Mouse (Mus musculus) lung, postnatal 25 days (tissue): ENCODE data around the gene Jph2.

Experiments
- DNase-seq: peaks from one replicate; pipeline ENCODE4 v3.0.0; 2022; ENCODE audit warnings: low spot score

Jph2 gene

DNA sequence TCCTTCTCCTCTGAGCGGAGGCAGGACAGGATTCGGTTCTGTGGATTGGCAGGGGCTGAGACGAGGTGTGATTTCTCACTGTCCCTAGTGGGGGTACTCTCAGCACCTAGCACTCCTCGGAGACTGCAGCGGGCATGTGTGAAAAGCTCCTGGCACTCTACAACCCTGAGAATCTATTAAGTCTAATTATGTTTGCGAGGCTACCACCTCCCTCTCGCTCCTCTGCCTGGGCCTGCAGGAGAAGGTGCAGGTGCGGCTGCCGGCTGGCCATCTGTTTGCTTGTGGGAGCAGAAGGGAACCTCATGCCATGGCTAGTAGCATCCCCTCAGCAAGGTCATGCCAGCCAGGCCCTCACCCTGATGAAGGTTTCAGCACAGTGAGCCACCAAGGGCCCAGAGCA is 94.8 kb downstream of the Jph2 start:
- DNase-seq = no peak

DNA sequence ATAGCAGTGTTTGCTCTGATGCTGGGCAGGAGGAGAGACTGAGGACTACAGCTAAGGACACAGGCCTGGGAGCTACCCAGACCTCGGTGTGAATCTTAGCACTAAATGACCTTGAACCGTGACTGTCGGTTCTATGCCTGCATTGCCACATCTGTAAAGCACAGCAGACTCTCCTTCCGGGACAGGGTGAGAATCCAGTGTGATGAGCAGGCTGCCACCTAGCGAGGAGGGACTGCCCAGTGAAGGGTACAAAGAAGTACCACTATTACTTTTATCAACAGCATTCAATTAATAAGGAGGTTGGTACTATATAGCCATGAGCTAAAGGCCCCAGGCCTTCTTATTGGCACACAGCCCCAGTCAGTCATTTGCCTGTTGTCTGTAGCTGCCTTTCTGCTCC is 96.2 kb downstream of the Jph2 start:
- DNase-seq = no peak

DNA sequence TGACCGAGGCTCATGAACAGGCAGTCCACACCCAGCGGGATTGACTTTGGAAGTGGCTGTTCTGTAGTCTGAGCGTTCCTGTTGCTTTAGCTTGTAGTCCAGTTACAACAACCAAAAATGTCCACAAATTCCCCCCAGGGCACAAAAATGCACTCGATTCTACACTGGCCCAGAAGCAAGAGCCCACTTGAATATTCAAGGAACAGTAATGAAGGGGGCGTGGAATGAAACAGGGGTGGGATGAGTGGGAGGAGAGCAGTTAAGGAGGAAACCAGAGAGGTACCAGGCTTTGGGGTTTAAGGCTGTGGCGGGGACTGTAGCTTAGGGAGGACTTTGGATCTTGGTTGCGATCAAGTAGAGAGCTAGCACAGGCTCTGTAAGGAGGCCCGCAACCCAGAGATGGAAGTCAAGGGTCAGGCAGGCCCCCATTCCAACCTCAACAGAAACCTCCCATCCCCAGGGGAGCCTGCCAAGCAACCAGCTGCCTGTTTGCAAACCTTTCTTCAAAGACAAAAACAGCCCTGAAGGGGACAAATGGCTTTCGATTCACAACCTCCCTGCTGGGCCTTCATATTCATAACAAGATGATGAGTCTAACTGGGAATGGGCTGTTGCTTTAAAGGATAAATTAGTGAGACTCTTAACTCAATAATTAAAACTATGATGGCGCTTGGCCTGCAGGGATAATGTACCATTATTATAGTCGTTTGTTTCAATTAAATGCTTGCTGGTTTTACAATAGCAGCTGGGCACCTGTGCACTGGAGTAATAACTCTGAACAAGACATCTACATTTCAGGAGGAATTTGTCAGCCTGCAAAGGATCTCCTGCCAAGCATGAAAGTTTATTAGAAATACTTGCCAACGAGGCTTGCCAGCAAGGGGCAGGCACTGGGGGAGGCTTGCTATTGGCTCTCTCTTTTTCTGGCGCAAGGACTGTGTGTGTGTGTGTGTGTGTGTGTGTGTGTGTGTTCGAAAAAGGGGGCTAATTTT is 97.4 kb downstream of the Jph2 start:
- DNase-seq = peak; percentile 19

DNA sequence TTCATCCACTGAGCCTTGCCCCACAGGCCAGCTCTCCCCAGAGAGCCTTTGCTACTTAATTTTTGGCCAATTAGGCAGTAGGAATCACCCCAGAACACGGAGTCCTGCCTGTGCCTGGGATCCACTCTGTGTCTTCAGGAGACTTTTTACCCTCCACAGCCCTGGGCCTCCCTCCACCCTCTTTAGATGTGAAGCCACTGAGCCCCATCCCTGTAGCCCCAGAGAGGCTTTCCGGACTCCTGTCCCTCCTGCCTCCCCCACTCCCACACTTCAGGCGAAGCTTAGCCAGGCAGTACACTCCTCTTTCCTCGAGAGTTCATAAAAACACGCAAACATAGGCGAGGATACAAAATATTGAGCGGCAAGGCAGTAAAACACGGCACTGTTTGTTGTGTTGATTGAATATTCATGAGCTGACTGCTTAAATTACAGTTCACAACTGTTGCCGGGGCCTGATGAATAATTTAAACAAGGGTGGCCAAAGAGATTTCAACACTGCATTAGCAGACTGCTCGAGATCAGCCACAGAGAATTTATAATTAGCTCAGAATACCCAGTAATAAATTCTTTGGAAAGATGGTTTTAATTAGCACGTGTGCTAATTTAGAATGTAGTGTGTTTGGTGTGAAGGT is 100.7 kb downstream of the Jph2 start:
- DNase-seq = no peak

DNA sequence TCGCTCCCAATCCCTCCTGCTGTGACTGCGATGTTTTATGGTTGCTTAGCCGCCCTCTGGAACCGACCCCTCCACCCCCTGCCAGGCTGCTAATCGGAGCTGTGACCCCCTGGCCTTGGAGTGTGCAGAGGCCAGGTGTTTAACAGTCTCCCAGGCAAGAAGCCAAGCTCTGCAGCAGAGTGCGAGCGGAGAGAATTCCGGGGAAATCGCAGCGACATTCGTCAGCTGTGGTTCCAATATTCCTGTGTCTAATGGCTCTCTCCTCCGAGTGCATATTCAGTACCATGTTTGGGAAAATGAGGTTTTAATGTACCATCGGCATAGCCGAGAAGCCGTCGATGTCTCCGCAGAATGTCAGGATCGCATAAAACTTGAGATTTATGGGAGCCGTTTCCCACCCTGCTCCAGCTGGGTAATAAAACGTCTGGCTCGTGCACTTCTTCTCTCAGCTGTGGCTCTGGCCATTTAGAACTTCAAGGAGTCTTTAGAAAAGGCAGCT is 108.9 kb downstream of the Jph2 start:
- no peak for DNase-seq
